13 mouse cellular contexts compared by ENCODE assay signal in genomic region chr15:78510121-78510576, GRCm38 (mm10). TPM values are rescaled to one million over a fixed set of nuclear protein-coding genes. Genes with fewer than 3 reads are reported as not detected.
DNase-seq lines count a peak whose midpoint lies in the region; ATAC-seq and TF ChIP-seq lines count a peak whose summit lies in the region.
"Had no signal": no experiment of that assay in that cellular context is flagged by ENCODE, and none has a peak within 500 bp of the region (broad histone marks: within the 10 kb centered on the region; RNA-seq: fewer than 3 reads in every experiment).

No protein-coding gene starts in this region.

- ATAC-seq in forebrain, postnatal 0 days: no peak
- no peak for ATAC-seq in lung, embryonic 15.5 days (ENCODE audit: borderline replicate concordance, extremely low read depth, low FRiP score, low TSS enrichment)
- ATAC-seq in limb, embryonic 12.5 days (ENCODE audit: insufficient number of reproducible peaks, insufficient read depth, low FRiP score, low TSS enrichment, low read depth): no peak
- ATAC-seq in neural tube, embryonic 14.5 days (ENCODE audit: low read depth): no peak
- no peak for ATAC-seq in erythroblast, adult 5-6 weeks (replicated peaks; ENCODE audit: low FRiP score, poor library complexity, severe bottlenecking)

- no peaks in the 10 kb centered on the region for H3K9me3 ChIP-seq in forebrain, embryonic 10.5 days
- no peaks in the 10 kb centered on the region for H3K9me3 ChIP-seq in forebrain, postnatal 0 days (ENCODE audit: low read length)
- H3K9me3 ChIP-seq in lung, embryonic 15.5 days: no peaks in the 10 kb centered on the region
- no peaks in the 10 kb centered on the region for H3K9me3 ChIP-seq in limb, embryonic 12.5 days
- no peaks in the 10 kb centered on the region for H3K9me3 ChIP-seq in neural tube, embryonic 14.5 days (ENCODE audit: control insufficient read depth, low read length)

- H3K27me3 ChIP-seq in forebrain, embryonic 10.5 days (ENCODE audit: poor library complexity, severe bottlenecking): no peaks in the 10 kb centered on the region
- H3K27me3 ChIP-seq in forebrain, postnatal 0 days (ENCODE audit: insufficient read depth, low read length): no peaks in the 10 kb centered on the region
- no peaks in the 10 kb centered on the region for H3K27me3 ChIP-seq in lung, embryonic 15.5 days
- no peaks in the 10 kb centered on the region for H3K27me3 ChIP-seq in limb, embryonic 12.5 days
- no peaks in the 10 kb centered on the region for H3K27me3 ChIP-seq in neural tube, embryonic 14.5 days (ENCODE audit: control insufficient read depth, insufficient read depth, low read length)

- DNase-seq in forebrain, embryonic 10.5 days (ENCODE audit: extremely low spot score, low spot score): no peak
- no peak for DNase-seq in forebrain, postnatal 0 days
- no peak for DNase-seq in lung, postnatal 25 days (ENCODE audit: low spot score)
- no peak for DNase-seq in cerebellum, adult 9-11 months
- DNase-seq: adrenal gland, postnatal 10 days; cerebellum, postnatal 36 days; kidney, postnatal 10 days; lung, postnatal 14 days; right cerebral cortex, postnatal 25 days had no signal

- H3K9ac ChIP-seq in forebrain, postnatal 0 days: no peak overlapping the region
- H3K9ac ChIP-seq in lung, embryonic 15.5 days: no peak overlapping the region
- H3K9ac ChIP-seq in limb, embryonic 12.5 days (replicated peaks): 0 out of 2 replicates have a peak overlapping the region, but pooled peaks have one; percentile 27
- H3K9ac ChIP-seq in neural tube, embryonic 14.5 days (replicated peaks; ENCODE audit: low read depth, low read length): 0 out of 2 replicates have a peak overlapping the region, but pooled peaks have one; percentile 4

- H3K4me2 ChIP-seq in forebrain, postnatal 0 days (ENCODE audit: low read depth): no peak overlapping the region
- no peak overlapping the region for H3K4me2 ChIP-seq in lung, embryonic 15.5 days
- peak overlapping the region; percentile 30 for H3K4me2 ChIP-seq in limb, embryonic 12.5 days
- no peak overlapping the region for H3K4me2 ChIP-seq in neural tube, embryonic 14.5 days (ENCODE audit: low read depth, low read length)

- no peak for TF ChIP-seq CTCF in forebrain, postnatal 0 days (IDR thresholded peaks at IDR 0.05; ENCODE audit: low read depth)

- H3K36me3 ChIP-seq in forebrain, embryonic 10.5 days (replicated peaks): no peaks in the 10 kb centered on the region
- no peaks in the 10 kb centered on the region for H3K36me3 ChIP-seq in forebrain, postnatal 0 days (ENCODE audit: insufficient read depth)
- H3K36me3 ChIP-seq in lung, embryonic 15.5 days: no peaks in the 10 kb centered on the region
- no peaks in the 10 kb centered on the region for H3K36me3 ChIP-seq in limb, embryonic 12.5 days
- no peaks in the 10 kb centered on the region for H3K36me3 ChIP-seq in neural tube, embryonic 14.5 days (ENCODE audit: control insufficient read depth, insufficient read depth, low read length)

- 74% methylated on average over 8 of the region's 8 CpGs for WGBS in forebrain, embryonic 10.5 days
- 63% methylated on average over 8 of the region's 8 CpGs for WGBS in forebrain, postnatal 0 days
- WGBS in lung, embryonic 15.5 days: 54% methylated on average over 8 of the region's 8 CpGs
- 53% methylated on average over 8 of the region's 8 CpGs for WGBS in limb, embryonic 12.5 days
- WGBS in neural tube, embryonic 14.5 days: 54% methylated on average over 8 of the region's 8 CpGs

- peak overlapping the region; percentile 82 for H3K27ac ChIP-seq in forebrain, embryonic 10.5 days
- H3K27ac ChIP-seq in forebrain, postnatal 0 days (ENCODE audit: low read depth, low read length): no peak overlapping the region
- H3K27ac ChIP-seq in lung, embryonic 15.5 days: 0 out of 2 replicates have a peak overlapping the region, but pooled peaks have one; percentile 19
- 0 out of 2 replicates have a peak overlapping the region, but pooled peaks have one; percentile 23 for H3K27ac ChIP-seq in limb, embryonic 12.5 days
- H3K27ac ChIP-seq in neural tube, embryonic 14.5 days (ENCODE audit: low read depth, low read length): no peak overlapping the region

- peak overlapping the region; percentile 25; the same call in 1 of the 2 replicates for H3K4me3 ChIP-seq in forebrain, embryonic 10.5 days
- H3K4me3 ChIP-seq in forebrain, postnatal 0 days (ENCODE audit: low read depth, low read length): no peak overlapping the region
- H3K4me3 ChIP-seq in lung, embryonic 15.5 days: no peak overlapping the region
- H3K4me3 ChIP-seq in limb, embryonic 12.5 days (replicated peaks): no peak overlapping the region
- no peak overlapping the region for H3K4me3 ChIP-seq in neural tube, embryonic 14.5 days (ENCODE audit: low read depth, low read length)

- H3K4me1 ChIP-seq in forebrain, embryonic 10.5 days: peaks cover 23% of the 10 kb centered on the region
- H3K4me1 ChIP-seq in forebrain, postnatal 0 days (ENCODE audit: insufficient read depth): no peaks in the 10 kb centered on the region
- H3K4me1 ChIP-seq in lung, embryonic 15.5 days: peaks cover 10% of the 10 kb centered on the region
- H3K4me1 ChIP-seq in limb, embryonic 12.5 days (replicated peaks): peaks cover 18% of the 10 kb centered on the region
- no peaks in the 10 kb centered on the region for H3K4me1 ChIP-seq in neural tube, embryonic 14.5 days (ENCODE audit: control insufficient read depth, insufficient read depth, low read length)

RNA-seq across cellular contexts. Expression of gene Il2rb, which starts 15.1 kb away (rescaled TPM):
- not detected in 2 replicates for polyA plus RNA-seq in forebrain, embryonic 10.5 days (2016; fragmentation: Nextera tagmentation; extraction: Ambion mirVana)
- 0.14 TPM in 1 of 2 replicates, not detected in the other for total RNA-seq in forebrain, postnatal 0 days (2014; rRNA removed)
- 0.03 and 0.22 TPM in 2 replicates for polyA plus RNA-seq in forebrain, postnatal 0 days (2015; fragmentation: Nextera tagmentation; extraction: Ambion mirVana)
- polyA plus RNA-seq in lung, embryonic 15.5 days (2015; fragmentation: Nextera tagmentation; extraction: Ambion mirVana): 0.25 and 1.3 TPM in 2 replicates
- polyA plus RNA-seq in limb, embryonic 12.5 days (2016; fragmentation: Nextera tagmentation; extraction: Ambion mirVana): 0.05 and 0.08 TPM in 2 replicates
- 0.11 and 0.24 TPM in 2 replicates for polyA plus RNA-seq in neural tube, embryonic 14.5 days (2014; fragmentation: Nextera tagmentation; extraction: Ambion mirVana)
- 0.42 and 9.0 TPM in 2 replicates for total RNA-seq in erythroblast, adult 5-6 weeks (2015; ENCODE audit: low replicate concordance)
- total RNA-seq in erythroblast, adult 5-6 weeks (2017; ENCODE audit: low replicate concordance): 0.28 and 1.0 TPM in 2 replicates

RNA-seq across cellular contexts. Expression of gene C1qtnf6, which starts 21.1 kb away (rescaled TPM):
- polyA plus RNA-seq in forebrain, embryonic 10.5 days (2016; fragmentation: Nextera tagmentation; extraction: Ambion mirVana): 8.4 and 8.8 TPM in 2 replicates
- total RNA-seq in forebrain, postnatal 0 days (2014; rRNA removed): 2.0 and 4.0 TPM in 2 replicates
- polyA plus RNA-seq in forebrain, postnatal 0 days (2015; fragmentation: Nextera tagmentation; extraction: Ambion mirVana): 9.6 and 10.2 TPM in 2 replicates
- 31.1 and 33.1 TPM in 2 replicates for polyA plus RNA-seq in lung, embryonic 15.5 days (2015; fragmentation: Nextera tagmentation; extraction: Ambion mirVana)
- polyA plus RNA-seq in limb, embryonic 12.5 days (2016; fragmentation: Nextera tagmentation; extraction: Ambion mirVana): 14.8 and 20.0 TPM in 2 replicates
- polyA plus RNA-seq in neural tube, embryonic 14.5 days (2014; fragmentation: Nextera tagmentation; extraction: Ambion mirVana): 6.0 and 8.5 TPM in 2 replicates
- total RNA-seq in erythroblast, adult 5-6 weeks (2015; ENCODE audit: low replicate concordance): not detected in 2 replicates
- total RNA-seq in erythroblast, adult 5-6 weeks (2017; ENCODE audit: low replicate concordance): 0.28 and 0.43 TPM in 2 replicates

RNA-seq across cellular contexts. Expression of gene Sstr3, which starts 34.3 kb away (rescaled TPM):
- polyA plus RNA-seq in forebrain, embryonic 10.5 days (2016; fragmentation: Nextera tagmentation; extraction: Ambion mirVana): 0.09 TPM in 1 of 2 replicates, not detected in the other
- 2.8 and 3.3 TPM in 2 replicates for total RNA-seq in forebrain, postnatal 0 days (2014; rRNA removed)
- polyA plus RNA-seq in forebrain, postnatal 0 days (2015; fragmentation: Nextera tagmentation; extraction: Ambion mirVana): 0.71 and 0.73 TPM in 2 replicates
- 0.05 TPM in 1 of 2 replicates, not detected in the other for polyA plus RNA-seq in lung, embryonic 15.5 days (2015; fragmentation: Nextera tagmentation; extraction: Ambion mirVana)
- 0.05 TPM in 1 of 2 replicates, not detected in the other for polyA plus RNA-seq in limb, embryonic 12.5 days (2016; fragmentation: Nextera tagmentation; extraction: Ambion mirVana)
- 0.14 and 0.67 TPM in 2 replicates for polyA plus RNA-seq in neural tube, embryonic 14.5 days (2014; fragmentation: Nextera tagmentation; extraction: Ambion mirVana)
- not detected in 2 replicates for total RNA-seq in erythroblast, adult 5-6 weeks (2015; ENCODE audit: low replicate concordance)
- not detected in 2 replicates for total RNA-seq in erythroblast, adult 5-6 weeks (2017; ENCODE audit: low replicate concordance)

RNA-seq across cellular contexts. Expression of gene Tmprss6, which starts 41.7 kb away (rescaled TPM):
- polyA plus RNA-seq in forebrain, embryonic 10.5 days (2016; fragmentation: Nextera tagmentation; extraction: Ambion mirVana): 0.30 and 0.39 TPM in 2 replicates
- total RNA-seq in forebrain, postnatal 0 days (2014; rRNA removed): 0.19 TPM in 1 of 2 replicates, not detected in the other
- 0.07 and 0.08 TPM in 2 replicates for polyA plus RNA-seq in forebrain, postnatal 0 days (2015; fragmentation: Nextera tagmentation; extraction: Ambion mirVana)
- polyA plus RNA-seq in lung, embryonic 15.5 days (2015; fragmentation: Nextera tagmentation; extraction: Ambion mirVana): 0.06 and 0.20 TPM in 2 replicates
- 0.10 TPM in 1 of 2 replicates, not detected in the other for polyA plus RNA-seq in limb, embryonic 12.5 days (2016; fragmentation: Nextera tagmentation; extraction: Ambion mirVana)
- polyA plus RNA-seq in neural tube, embryonic 14.5 days (2014; fragmentation: Nextera tagmentation; extraction: Ambion mirVana): 0.78 TPM in 1 of 2 replicates, not detected in the other
- total RNA-seq in erythroblast, adult 5-6 weeks (2015; ENCODE audit: low replicate concordance): 1.0 TPM in 1 of 2 replicates, not detected in the other
- 0.70 TPM in 1 of 2 replicates, not detected in the other for total RNA-seq in erythroblast, adult 5-6 weeks (2017; ENCODE audit: low replicate concordance)

Comparison
In these comparisons a context has a peak if more than half of its experiments do, and no peak if none do; other contexts are left out.
1. H3K27ac ChIP-seq: peak in forebrain, embryonic 10.5 days (single experiment), lung, embryonic 15.5 days (single experiment) and limb, embryonic 12.5 days (single experiment); none in forebrain, postnatal 0 days (single experiment) and neural tube, embryonic 14.5 days (single experiment).
2. H3K9ac ChIP-seq: peak in limb, embryonic 12.5 days (single experiment) and neural tube, embryonic 14.5 days (single experiment); none in forebrain, postnatal 0 days (single experiment) and lung, embryonic 15.5 days (single experiment).